Mouse (Mus musculus) gastrocnemius, postnatal 36 days (tissue): ENCODE measurements around the gene Ckap4. TPM values are rescaled to one million over a fixed set of nuclear protein-coding genes. Genes with fewer than 3 reads are reported as not detected.

Experiments used
- total RNA-seq, 2 experiments: library from RNA; stranded (reverse); gene quantifications; 2 replicates each; pipeline ENCODE4 v1.2.3; 2021

The Ckap4 gene
- total RNA-seq, 2 experiments from 2014 or later = 12.7 to 13.8 TPM

Other genes with a start within 250 kb of the Ckap4 start
- gene Nuak1, start 93.5 kb downstream of the Ckap4 start, total RNA-seq = 10 to 100 TPM; 13.5 to 18.9 TPM
- 10 to 100 TPM; 55.9 to 65.8 TPM for gene Tcp11l2, start 42.6 kb upstream of the Ckap4 start, total RNA-seq
- 10 to 100 TPM in 1 of 2 experiments, 1 to 10 TPM in 1; 8.2 to 10.9 TPM for gene Polr3b, start 88.2 kb upstream of the Ckap4 start, total RNA-seq
- gene Rfx4, start 222.0 kb upstream of the Ckap4 start, total RNA-seq = not detected